Comparison of ENCODE assay signal across 8 mouse cellular contexts in the genomic region with DNA sequence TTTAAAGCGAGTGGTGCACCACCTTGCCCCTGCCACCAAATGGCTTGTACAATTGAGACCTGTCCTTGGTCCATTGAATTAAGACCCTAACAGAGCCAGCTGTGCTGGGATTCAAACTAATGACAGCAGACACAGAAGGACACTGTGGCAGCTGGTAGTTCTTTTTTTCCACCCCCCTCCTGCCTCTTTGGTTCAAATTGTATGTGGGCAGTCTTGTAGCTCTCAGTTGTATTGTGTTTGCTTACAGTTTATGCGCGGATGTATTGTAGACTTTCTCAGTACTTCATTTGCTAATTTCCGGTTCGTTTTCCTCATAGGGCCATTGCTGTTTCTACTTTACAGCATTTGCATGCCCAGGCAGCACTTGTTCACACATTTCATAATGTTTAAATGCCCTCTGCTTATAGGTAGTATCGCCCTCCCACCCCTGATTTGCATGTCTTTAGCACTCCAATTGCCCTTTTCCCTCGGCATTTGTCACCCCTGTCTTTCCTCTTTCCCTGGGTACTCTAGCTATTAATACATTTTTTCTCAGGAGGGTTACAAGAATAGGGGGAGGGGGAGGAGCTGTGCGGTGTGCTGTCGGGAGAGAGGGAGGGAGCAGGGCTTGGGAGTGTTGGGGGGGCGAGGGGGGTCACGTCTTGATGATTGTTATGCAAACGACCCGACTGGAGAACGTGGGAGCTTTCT. TPM values are rescaled to one million over a fixed set of nuclear protein-coding genes. Genes with fewer than 3 reads are reported as not detected.
DNase-seq lines count a peak whose midpoint lies in the region; ATAC-seq and TF ChIP-seq lines count a peak whose summit lies in the region.

No protein-coding gene starts in this region.

- H3K4me1 ChIP-seq in embryonic facial prominence, embryonic 10.5 days, result peaks cover 51% of the 10 kb centered on the region
- peaks cover 13% of the 10 kb centered on the region for H3K4me1 ChIP-seq in heart, embryonic 16.5 days (ENCODE audit: control insufficient read depth, insufficient read depth, low read length)
- peaks cover 2% of the 10 kb centered on the region; the same call in 1 of the 2 replicates for H3K4me1 ChIP-seq in liver, adult 2 months (ENCODE audit: control insufficient read depth, insufficient read depth, low read length)
- peaks cover 27% of the 10 kb centered on the region for H3K4me1 ChIP-seq in neural tube, embryonic 15.5 days

- no peaks in the 10 kb centered on the region for H3K9me3 ChIP-seq in embryonic facial prominence, embryonic 10.5 days
- H3K9me3 ChIP-seq in heart, embryonic 16.5 days (replicated peaks; ENCODE audit: control insufficient read depth, low read length), result no peaks in the 10 kb centered on the region
- H3K9me3 ChIP-seq in neural tube, embryonic 15.5 days (replicated peaks), result no peaks in the 10 kb centered on the region

- H3K27me3 ChIP-seq in embryonic facial prominence, embryonic 10.5 days (replicated peaks; ENCODE audit: low read depth, poor library complexity, severe bottlenecking), result no peaks in the 10 kb centered on the region
- H3K27me3 ChIP-seq in heart, embryonic 16.5 days (ENCODE audit: control insufficient read depth, insufficient read depth, low read length), result no peaks in the 10 kb centered on the region
- H3K27me3 ChIP-seq in liver, adult 2 months (ENCODE audit: control insufficient read depth, insufficient read depth, low read length), result peaks cover 9% of the 10 kb centered on the region; the same call in 1 of the 2 replicates
- no peaks in the 10 kb centered on the region for H3K27me3 ChIP-seq in neural tube, embryonic 15.5 days (replicated peaks)

- H3K27ac ChIP-seq in embryonic facial prominence, embryonic 10.5 days (replicated peaks), result peak overlapping the region; percentile 90
- peak overlapping the region; percentile 92 for H3K27ac ChIP-seq in heart, embryonic 16.5 days (ENCODE audit: low read length)
- no peak overlapping the region for H3K27ac ChIP-seq in liver, adult 2 months (replicated peaks; ENCODE audit: insufficient read depth, low read depth, low read length)
- peak overlapping the region; percentile 98 for H3K27ac ChIP-seq in neural tube, embryonic 15.5 days (replicated peaks)

- peak overlapping the region; percentile 77 for H3K4me3 ChIP-seq in embryonic facial prominence, embryonic 10.5 days
- peak overlapping the region; percentile 86 for H3K4me3 ChIP-seq in heart, embryonic 16.5 days (ENCODE audit: low read length)
- H3K4me3 ChIP-seq in liver, adult 2 months (ENCODE audit: insufficient read depth, low read depth, low read length), result peak overlapping the region; percentile 32
- H3K4me3 ChIP-seq in neural tube, embryonic 15.5 days (replicated peaks), result peak overlapping the region; percentile 67

- no peak for TF ChIP-seq CTCF in liver, adult 2 months (IDR thresholded peaks at IDR 0.05; ENCODE audit: low read depth, low read length)

- WGBS in embryonic facial prominence, embryonic 10.5 days, result under 1% methylated on average over 14 of the region's 14 CpGs
- 5% methylated on average over 14 of the region's 14 CpGs for WGBS in heart, embryonic 16.5 days
- WGBS in liver, adult 2 months, result 8% methylated on average over 14 of the region's 14 CpGs
- WGBS in neural tube, embryonic 15.5 days, result 2% methylated on average over 14 of the region's 14 CpGs

- peak overlapping the region; percentile 86 for H3K4me2 ChIP-seq in heart, embryonic 16.5 days (ENCODE audit: low read depth, low read length)
- H3K4me2 ChIP-seq in neural tube, embryonic 15.5 days, result peak overlapping the region; percentile 68

- H3K9ac ChIP-seq in heart, embryonic 16.5 days (ENCODE audit: low read length), result peak overlapping the region; percentile 85
- no peak overlapping the region for H3K9ac ChIP-seq in liver, adult 2 months (ENCODE audit: low read depth, low read length)
- H3K9ac ChIP-seq in neural tube, embryonic 15.5 days (replicated peaks), result peak overlapping the region; percentile 71

- H3K79me2 ChIP-seq in liver, adult 2 months (ENCODE audit: control insufficient read depth, insufficient read depth, low read length), result no peaks in the 10 kb centered on the region

- TF ChIP-seq POLR2A in liver, adult 2 months (IDR thresholded peaks at IDR 0.05; ENCODE audit: extremely low read depth, insufficient read depth, low read length), result no peak

- ATAC-seq in heart, embryonic 16.5 days (replicated peaks; ENCODE audit: extremely low read depth, insufficient read depth, low FRiP score), result no peak
- peak; percentile 21; the same call in 1 of the 2 replicates for ATAC-seq in neural tube, embryonic 15.5 days (ENCODE audit: low FRiP score)
- no peak for ATAC-seq in megakaryocyte-erythroid progenitor cell, adult 5-6 weeks (replicated peaks; ENCODE audit: low FRiP score, low TSS enrichment, poor library complexity, severe bottlenecking)

- peak; percentile 13 for DNase-seq in right cerebral cortex, adult 18-20 months
- no peak for DNase-seq in right cerebral cortex, postnatal 14 days
- peak; percentile 63 for DNase-seq in embryonic facial prominence, embryonic 10.5 days (ENCODE audit: low spot score)
- DNase-seq in liver, adult 2 months (ENCODE audit: extremely low read depth, low read depth, low spot score), result no peak
- no peak for DNase-seq in thymus, postnatal 14 days

- H3K36me3 ChIP-seq in embryonic facial prominence, embryonic 10.5 days (replicated peaks), result peaks cover 6% of the 10 kb centered on the region; the same call in 1 of the 2 replicates
- no peaks in the 10 kb centered on the region for H3K36me3 ChIP-seq in heart, embryonic 16.5 days (ENCODE audit: control insufficient read depth, insufficient read depth)
- H3K36me3 ChIP-seq in liver, adult 2 months (ENCODE audit: control insufficient read depth, insufficient read depth, low read length), result no peaks in the 10 kb centered on the region
- no peaks in the 10 kb centered on the region for H3K36me3 ChIP-seq in neural tube, embryonic 15.5 days

RNA-seq across cellular contexts. Expression of a gene that starts 2.5 kb away (rescaled TPM):
- 8.7 and 9.3 TPM in 2 replicates for polyA plus RNA-seq in embryonic facial prominence, embryonic 10.5 days (2016; fragmentation: Nextera tagmentation; extraction: Ambion mirVana)
- polyA plus RNA-seq in heart, embryonic 16.5 days (2015; fragmentation: Nextera tagmentation; extraction: Ambion mirVana), result 2.8 and 2.9 TPM in 2 replicates
- total RNA-seq in liver, adult 2 months (2014; rRNA removed), result 0.18 and 0.20 TPM in 2 replicates
- polyA plus RNA-seq in liver, adult 2 months (2012; rRNA removed), result 0.02 and 0.27 TPM in 2 replicates
- polyA plus RNA-seq in neural tube, embryonic 15.5 days (2015; fragmentation: Nextera tagmentation; extraction: Ambion mirVana), result 24.1 and 26.5 TPM in 2 replicates
- total RNA-seq in megakaryocyte-erythroid progenitor cell, adult 5-6 weeks (2014; fragmentation: Nextera tagmentation), result not detected in 2 replicates
- total RNA-seq in megakaryocyte-erythroid progenitor cell, adult 5-6 weeks (2017), result not detected in 2 replicates

Comparison
In these comparisons a context has a peak if more than half of its experiments do, and no peak if none do; other contexts are left out.
1. DNase-seq: peak in right cerebral cortex, adult 18-20 months (single experiment) and embryonic facial prominence, embryonic 10.5 days (single experiment); none in right cerebral cortex, postnatal 14 days (single experiment), liver, adult 2 months (single experiment) and thymus, postnatal 14 days (single experiment).
2. H3K4me3 ChIP-seq: peak in every context shown above with its lines; median percentile 86 in heart, embryonic 16.5 days; 77 in embryonic facial prominence, embryonic 10.5 days; 67 in neural tube, embryonic 15.5 days; 32 in liver, adult 2 months.